ENCODE assay signal across 42 mouse cellular contexts in genomic region chr6:115536169-115536568, GRCm38 (mm10). TPM values are rescaled to one million over a fixed set of nuclear protein-coding genes. Genes with fewer than 3 reads are reported as not detected.
"Had no signal": no experiment of that assay in that cellular context is flagged by ENCODE, and none has a peak within 500 bp of the region (broad histone marks: within the 10 kb centered on the region; RNA-seq: fewer than 3 reads in every experiment).

No protein-coding gene starts in this region.

- H3K27ac ChIP-seq: heart, embryonic 13.5 days; heart, embryonic 15.5 days; hindbrain, embryonic 10.5 days; hindbrain, embryonic 12.5 days; hindbrain, embryonic 13.5 days; hindbrain, embryonic 14.5 days; hindbrain, embryonic 15.5 days; hindbrain, postnatal 0 days; intestine, embryonic 15.5 days; kidney, embryonic 15.5 days; kidney, postnatal 0 days; layer of hippocampus, adult 2 months; left cerebral cortex, adult 2 months had no signal

- H3K9me3 ChIP-seq: heart, embryonic 12.5 days; heart, embryonic 13.5 days; heart, embryonic 15.5 days; hindbrain, embryonic 10.5 days; hindbrain, embryonic 12.5 days; hindbrain, embryonic 13.5 days; hindbrain, embryonic 15.5 days; intestine, embryonic 15.5 days; kidney, embryonic 15.5 days had no signal

- DNase-seq: heart, postnatal 10 days; heart, postnatal 14 days; heart, postnatal 36 days; heart, postnatal 4 days; kidney, adult 11 months; kidney, adult 18-20 months; kidney, adult 2 months; kidney, adult 8-10 months; kidney, adult 9 months; kidney, postnatal 10 days; kidney, postnatal 14 days; kidney, postnatal 25 days; kidney, postnatal 36 days; kidney, postnatal 4 days; layer of hippocampus, adult 9-11 months; layer of hippocampus, postnatal 36 days had no signal

- H3K4me1 ChIP-seq: heart, embryonic 12.5 days; hindbrain, embryonic 12.5 days; intestine, embryonic 15.5 days had no signal

- H3K4me3 ChIP-seq: heart, embryonic 12.5 days; heart, embryonic 13.5 days; heart, embryonic 15.5 days; hindbrain, embryonic 10.5 days; hindbrain, embryonic 12.5 days; hindbrain, embryonic 13.5 days; hindbrain, embryonic 15.5 days; intestine, embryonic 15.5 days; kidney, embryonic 15.5 days; layer of hippocampus, adult 2 months; left cerebral cortex, adult 2 months had no signal

- H3K4me2 ChIP-seq: heart, embryonic 11.5 days; heart, embryonic 12.5 days; heart, embryonic 13.5 days; heart, embryonic 15.5 days; hindbrain, embryonic 12.5 days; hindbrain, embryonic 13.5 days; hindbrain, embryonic 14.5 days; hindbrain, embryonic 15.5 days; intestine, embryonic 15.5 days; kidney, embryonic 15.5 days had no signal

- ATAC-seq: hindbrain, embryonic 16.5 days; hindbrain, postnatal 0 days; inflammation-experienced regulatory T-cells, adult 6 months; intestine, embryonic 15.5 days; intestine, embryonic 16.5 days; intestine, postnatal 0 days had no signal

- H3K36me3 ChIP-seq: heart, embryonic 12.5 days; heart, embryonic 13.5 days; heart, embryonic 15.5 days; hindbrain, embryonic 10.5 days; hindbrain, embryonic 12.5 days; hindbrain, embryonic 13.5 days; hindbrain, embryonic 15.5 days; intestine, embryonic 15.5 days; kidney, embryonic 15.5 days had no signal

- H3K27me3 ChIP-seq: hindbrain, embryonic 12.5 days; hindbrain, embryonic 13.5 days; hindbrain, embryonic 15.5 days; intestine, embryonic 15.5 days; kidney, embryonic 15.5 days had no signal

- H3K9ac ChIP-seq: heart, embryonic 12.5 days; heart, embryonic 13.5 days; heart, embryonic 15.5 days; hindbrain, embryonic 12.5 days; hindbrain, embryonic 13.5 days; hindbrain, embryonic 14.5 days; hindbrain, embryonic 15.5 days; intestine, embryonic 15.5 days; kidney, embryonic 15.5 days had no signal

RNA-seq across cellular contexts. Expression of gene Mkrn2os, which starts 56.2 kb away (rescaled TPM):
- total RNA-seq: hematopoietic stem cell, adult 5-6 weeks; hindbrain, postnatal 0 days; layer of hippocampus, adult 18-20 months; layer of hippocampus, adult 2 months; layer of hippocampus, adult 8-10 months; layer of hippocampus, postnatal 10 days; layer of hippocampus, postnatal 14 days; layer of hippocampus, postnatal 25 days; layer of hippocampus, postnatal 36 days; left cerebral cortex, adult 18-20 months; left cerebral cortex, adult 2 months had no signal
